Mouse (Mus musculus) cortical plate, adult 2 months (tissue): ENCODE data around the gene Snapin. TPM values are rescaled to one million over a fixed set of nuclear protein-coding genes. Genes with fewer than 3 reads are reported as not detected.
A peak's percentile ranks its signal among the peaks of the same experiment; 100 is the strongest.

ENCODE experiments used
- H3K27ac ChIP-seq: fragments of 200-500 bp; 2 replicates; pipeline ENCODE4 v1.5.1; 2012; ENCODE audit warnings: low read length, control low read depth, inconsistent platforms; ENCODE audit not compliant: insufficient read depth
- H3K4me1 ChIP-seq: fragments of 200-500 bp; 2 replicates; pipeline ENCODE4 v1.6.1; 2011; ENCODE audit warnings: low read length; ENCODE audit not compliant: control insufficient read depth, insufficient read depth
- H3K4me3 ChIP-seq: fragments of 200-500 bp; 2 replicates; pipeline ENCODE4 v1.5.1; 2011; ENCODE audit warnings: mild to moderate bottlenecking, low read length, control low read depth; ENCODE audit not compliant: insufficient read depth
- CTCF ChIP-seq: fragments of 200-500 bp; IDR thresholded peaks from 2 replicates; pipeline ENCODE4 v1.5.1; 2011; ENCODE audit warnings: mild to moderate bottlenecking, control low read depth, low read length; ENCODE audit not compliant: insufficient read depth; ENCODE audit errors: extremely low read depth
- POLR2A ChIP-seq: fragments of 200-500 bp; IDR thresholded peaks from 2 replicates; pipeline ENCODE4 v1.6.1; 2011; ENCODE audit warnings: mild to moderate bottlenecking, low read length, control low read depth; ENCODE audit not compliant: insufficient read depth; ENCODE audit errors: extremely low read depth
- polyA plus RNA-seq: library from polyadenylated mRNA; depleted of rRNA; stranded (reverse); fragments of >200 nt; gene quantifications from 2 replicates; pipeline ENCODE4 v1.2.3, GENCODE M21; 2012

Snapin gene
- polyA plus RNA-seq, 1 experiment = 73.2 TPM

GRCm38 (mm10) chr3:90486998-90487397, 3.8 kb downstream of the Snapin start:
- no peak overlapping the region for H3K27ac ChIP-seq
- no peak overlapping the region for H3K4me3 ChIP-seq
- TF ChIP-seq POLR2A = no peak
- no peak for TF ChIP-seq CTCF
- H3K4me1 ChIP-seq = no peaks in the 10 kb centered on the region

- peaks cover 1% of the 10 kb centered on the region; the same call in 1 of the 2 replicates for H3K4me1 ChIP-seq
Measured at GRCm38 (mm10) chr3:90475831-90476611, 14.8 kb downstream of the Snapin start, which contains the start of gene Ilf2. Ilf2 (plus strand) TSS chr3:90476126.

GRCm38 (mm10) chr3:90475151-90475830, 15.5 kb downstream of the Snapin start:
- Histone ChIP-seq H3K4me3 (peak overlapping the region; percentile 18), H3K27ac (no peak overlapping the region), H3K4me1 (peaks cover 1% of the 10 kb centered on the region; the same call in 1 of the 2 replicates)
- no peak for TF ChIP-seq POLR2A
- TF ChIP-seq CTCF = no peak

More at GRCm38 (mm10) chr3:90475831-90476611, 14.8 kb downstream of the Snapin start, which contains the start of gene Ilf2:
- peak; percentile 93 for TF ChIP-seq POLR2A
- peak; percentile 55; the same call in 1 of the 2 replicates for TF ChIP-seq CTCF
- H3K27ac ChIP-seq = no peak within 1 kb of the TSS
- H3K4me3 ChIP-seq = peak within 1 kb of the TSS; percentile 54

- Histone ChIP-seq H3K4me3 (no peak overlapping the region), H3K4me1 (peaks cover 1% of the 10 kb centered on the region; the same call in 1 of the 2 replicates), H3K27ac (no peak overlapping the region)
- TF ChIP-seq CTCF (peak; percentile 33; the same call in 1 of the 2 replicates), POLR2A (no peak)
Measured at GRCm38 (mm10) chr3:90472213-90472612, 18.6 kb downstream of the Snapin start.

- Histone ChIP-seq H3K4me1 (no peaks in the 10 kb centered on the region), H3K27ac (no peak overlapping the region), H3K4me3 (no peak overlapping the region)
- no peak for TF ChIP-seq POLR2A
- no peak for TF ChIP-seq CTCF
Measured at GRCm38 (mm10) chr3:90467618-90468300, 23.1 kb downstream of the Snapin start.

GRCm38 (mm10) chr3:90466311-90466766, 24.5 kb downstream of the Snapin start:
- no peak overlapping the region for H3K27ac ChIP-seq
- no peak for TF ChIP-seq POLR2A
- TF ChIP-seq CTCF = peak; percentile 93

GRCm38 (mm10) chr3:90465686-90466310, 25.0 kb downstream of the Snapin start, which contains the start of gene Npr1:
Npr1 (minus strand) TSS chr3:90465866.
- TF ChIP-seq POLR2A = no peak
- Histone ChIP-seq H3K27ac (no peak within 1 kb of the TSS), H3K4me1 (no peaks in the 10 kb centered on the region), H3K4me3 (peak within 1 kb of the TSS; percentile 35)

More at GRCm38 (mm10) chr3:90466311-90466766, 24.5 kb downstream of the Snapin start:
- Histone ChIP-seq H3K4me3 (peak overlapping the region; percentile 35; the same call in 1 of the 2 replicates), H3K4me1 (no peaks in the 10 kb centered on the region)

GRCm38 (mm10) chr3:90465081-90465685, 25.6 kb downstream of the Snapin start:
- H3K4me1 ChIP-seq = no peaks in the 10 kb centered on the region
- H3K4me3 ChIP-seq = peak overlapping the region; percentile 35
- no peak overlapping the region for H3K27ac ChIP-seq
- TF ChIP-seq CTCF (no peak), POLR2A (no peak)

- TF ChIP-seq POLR2A (no peak), CTCF (no peak)
- H3K4me1 ChIP-seq = no peaks in the 10 kb centered on the region
- no peak overlapping the region; the same call in 1 of the 2 replicates for H3K4me3 ChIP-seq
- H3K27ac ChIP-seq = no peak overlapping the region
Measured at GRCm38 (mm10) chr3:90464552-90465080, 26.2 kb downstream of the Snapin start.
